Mouse (Mus musculus): ENCODE measurements at regions not wholly inside any gene's neighbourhood (a gene's known extent, or its start where the extent isn't known, plus 50 kb on each side); places are given as distances from the start of the nearest gene placed in this dataset.

- TF ChIP-seq CTCF (IDR thresholded peaks at IDR 0.05; ENCODE audit: low read depth, low read length) (no peak), POLR2A (IDR thresholded peaks at IDR 0.05; ENCODE audit: extremely low read depth, insufficient read depth, low read length) (no peak)
These were observed 64.0 kb upstream of the Zc3h12a start for GRCm38 (mm10) chr4:125191680-125192079.
